Mouse (Mus musculus) liver, postnatal 0 days (tissue): ENCODE data around the gene Syngr2. TPM values are rescaled to one million over a fixed set of nuclear protein-coding genes. Genes with fewer than 3 reads are reported as not detected.

Experiments
- ATAC-seq: fragments of 200-750 bp; cut with Nextera tagmentation; 2 replicates; pipeline ENCODE4 v1.8.0; 2017; ENCODE audit warnings: mild to moderate bottlenecking, moderate library complexity
- DNase-seq: peaks from one replicate; pipeline ENCODE4 v3.0.0-alpha.2; 2016
- H3K27ac ChIP-seq: fragments of 300-500 bp; sonication (generic); 2 replicates; pipeline ENCODE4 v1.5.1; 2014; ENCODE audit warnings: antibody characterized with exemption, moderate library complexity, mild to moderate bottlenecking, low read depth
- H3K27me3 ChIP-seq: fragments of 300-500 bp; sonication (generic); 2 replicates; pipeline ENCODE4 v1.6.1; 2014; ENCODE audit warnings: low read length, control low read depth, mixed read lengths; ENCODE audit not compliant: insufficient read depth
- H3K36me3 ChIP-seq: fragments of 300-500 bp; sonication (generic); replicated peaks from 2 replicates; pipeline ENCODE4 v1.6.1; 2014; ENCODE audit warnings: mild to moderate bottlenecking, control low read depth, low read length, moderate library complexity, mixed read lengths; ENCODE audit not compliant: insufficient read depth
- H3K4me1 ChIP-seq: fragments of 300-500 bp; sonication (generic); 2 replicates; pipeline ENCODE4 v1.6.1; 2014; ENCODE audit warnings: antibody characterized with exemption, mild to moderate bottlenecking, control low read depth; ENCODE audit not compliant: insufficient read depth
- H3K4me2 ChIP-seq: fragments of 300-500 bp; sonication (generic); 2 replicates; pipeline ENCODE4 v1.6.1; 2014; ENCODE audit warnings: low read depth, mild to moderate bottlenecking, low read length, moderate library complexity, mixed read lengths
- H3K4me3 ChIP-seq: fragments of 300-500 bp; sonication (generic); 2 replicates; pipeline ENCODE4 v1.5.1; 2014; ENCODE audit warnings: low read depth, low read length
- H3K9ac ChIP-seq: fragments of 300-500 bp; sonication (generic); replicated peaks from 2 replicates; pipeline ENCODE4 v1.6.1; 2014; ENCODE audit warnings: mild to moderate bottlenecking, moderate library complexity
- H3K9me3 ChIP-seq: fragments of 300-500 bp; sonication (generic); 2 replicates; pipeline ENCODE4 v1.6.1; 2016; ENCODE audit warnings: mild to moderate bottlenecking, control low read depth, low read length, mixed read lengths
- CTCF ChIP-seq: sonication (generic); IDR thresholded peaks from 2 replicates; pipeline ENCODE4 v1.5.1; 2016; ENCODE audit warnings: antibody characterized with exemption, low read depth
- EP300 ChIP-seq: IDR thresholded peaks from 2 replicates; pipeline ENCODE4 v1.6.1; 2016; ENCODE audit warnings: antibody characterized with exemption, low read depth, mild to moderate bottlenecking
- WGBS: fragments of 180-500 bp; shearing (Covaris S2); extraction: QIAGEN DNeasy Blood & Tissue Kit; methylation state at CpG from one replicate; pipeline ENCODE4 v1.1.7; 2014; ENCODE audit not compliant: insufficient replicate concordance; 5-methylcytosine and 5-hydroxymethylcytosine counted together
- polyA plus RNA-seq: library from polyadenylated mRNA; unstranded; fragments of >200 nt; fragmentation: Nextera tagmentation; extraction: Ambion mirVana; gene quantifications from 2 replicates; pipeline ENCODE4 v1.2.1, GENCODE M21; 2015

Gene Syngr2
- polyA plus RNA-seq, 1 experiment from 2014 or later, result 62.2 TPM

- Histone ChIP-seq H3K9me3 (no peaks in the 10 kb centered on the region), H3K4me1 (peaks cover 43% of the 10 kb centered on the region), H3K4me3 (peak overlapping the region; percentile 7), H3K9ac (peak overlapping the region; percentile 27; the same call in 1 of the 2 replicates), H3K4me2 (peak overlapping the region; percentile 63), H3K27ac (peak overlapping the region; percentile 56), H3K27me3 (no peaks in the 10 kb centered on the region), H3K36me3 (peaks cover 10% of the 10 kb centered on the region)
- WGBS, result 3% methylated on average over 22 of the region's 22 CpGs
- peak; percentile 83 for ATAC-seq
- TF ChIP-seq EP300 (no peak), CTCF (peak; percentile 4; the same call in 1 of the 2 replicates)
- peak; percentile 93 for DNase-seq
Observed at GRCm38 (mm10) chr11:117792281-117792888, 17.1 kb upstream of the Syngr2 start.

- ATAC-seq (no peak), DNase-seq (no peak)
- H3K9ac ChIP-seq, result no peak overlapping the region
- H3K4me1 ChIP-seq, result peaks cover 54% of the 10 kb centered on the region
- H3K9me3 ChIP-seq, result no peaks in the 10 kb centered on the region
- H3K4me3 ChIP-seq, result no peak overlapping the region
- 76% methylated on average over 4 of the region's 4 CpGs for WGBS
- H3K27me3 ChIP-seq, result no peaks in the 10 kb centered on the region
- no peak overlapping the region for H3K27ac ChIP-seq
- H3K36me3 ChIP-seq, result peaks cover 7% of the 10 kb centered on the region
- TF ChIP-seq EP300 (no peak), CTCF (no peak)
- H3K4me2 ChIP-seq, result no peak overlapping the region
Observed at GRCm38 (mm10) chr11:117794035-117794551, 15.4 kb upstream of the Syngr2 start.

- peak overlapping the region; percentile 63 for H3K4me3 ChIP-seq
Observed at GRCm38 (mm10) chr11:117796954-117797353, 12.5 kb upstream of the Syngr2 start.

GRCm38 (mm10) chr11:117797511-117798159 lies 11.8 kb upstream of the Syngr2 start, which contains the start of gene 6030468B19Rik:
6030468B19Rik (plus strand) TSS chr11:117797660.
- DNase-seq (peak; percentile 73), ATAC-seq (peak; percentile 95)
- no peaks in the 10 kb centered on the region for H3K9me3 ChIP-seq
- H3K27me3 ChIP-seq, result no peaks in the 10 kb centered on the region
- H3K27ac ChIP-seq, result peak within 1 kb of the TSS; percentile 91
- WGBS, result 35% methylated on average over 9 of the region's 9 CpGs
- peak within 1 kb of the TSS; percentile 63 for H3K4me3 ChIP-seq
- peak within 1 kb of the TSS; percentile 73 for H3K4me2 ChIP-seq
- TF ChIP-seq EP300, result peak; percentile 96
- no peak for TF ChIP-seq CTCF
- H3K36me3 ChIP-seq, result no peaks in the 10 kb centered on the region
- H3K9ac ChIP-seq, result peak within 1 kb of the TSS; percentile 69
- peaks cover 35% of the 10 kb centered on the region for H3K4me1 ChIP-seq

More at GRCm38 (mm10) chr11:117796954-117797353, 12.5 kb upstream of the Syngr2 start:
- Histone ChIP-seq H3K9me3 (no peaks in the 10 kb centered on the region), H3K27ac (peak overlapping the region; percentile 91), H3K36me3 (no peaks in the 10 kb centered on the region), H3K9ac (peak overlapping the region; percentile 69), H3K4me2 (peak overlapping the region; percentile 73), H3K27me3 (no peaks in the 10 kb centered on the region), H3K4me1 (peaks cover 42% of the 10 kb centered on the region)
- TF ChIP-seq CTCF (no peak), EP300 (no peak)
- ATAC-seq (peak; percentile 11), DNase-seq (no peak)
- 30% methylated on average over 5 of the region's 5 CpGs for WGBS

- Histone ChIP-seq H3K9ac (peak overlapping the region; percentile 69), H3K36me3 (0 out of 2 replicates have a peak, but pooled peaks cover 3% of the 10 kb centered on the region), H3K4me1 (peaks cover 32% of the 10 kb centered on the region), H3K4me2 (peak overlapping the region; percentile 73), H3K9me3 (no peaks in the 10 kb centered on the region), H3K27ac (peak overlapping the region; percentile 91), H3K27me3 (no peaks in the 10 kb centered on the region), H3K4me3 (peak overlapping the region; percentile 63)
- no peak for TF ChIP-seq CTCF
- peak; percentile 59 for TF ChIP-seq EP300
- ATAC-seq, result peak; percentile 6; the same call in 1 of the 2 replicates
- WGBS, result 9% methylated on average over 2 of the region's 2 CpGs
- DNase-seq, result no peak
Observed at GRCm38 (mm10) chr11:117798160-117798541, 11.3 kb upstream of the Syngr2 start.

GRCm38 (mm10) chr11:117799174-117799573 lies 10.3 kb upstream of the Syngr2 start:
- Histone ChIP-seq H3K9ac (peak overlapping the region; percentile 69), H3K36me3 (peaks cover 5% of the 10 kb centered on the region; the same call in 1 of the 2 replicates), H3K4me2 (peak overlapping the region; percentile 73), H3K4me1 (peaks cover 30% of the 10 kb centered on the region), H3K27ac (peak overlapping the region; percentile 91), H3K27me3 (no peaks in the 10 kb centered on the region), H3K9me3 (no peaks in the 10 kb centered on the region), H3K4me3 (peak overlapping the region; percentile 63)
- TF ChIP-seq EP300, result no peak
- DNase-seq, result no peak
- 40% methylated on average over 5 of the region's 5 CpGs for WGBS
- ATAC-seq, result no peak
